20 mouse cellular contexts compared by ENCODE assay signal in genomic region chr10:59768369-59769079, GRCm38 (mm10).
A peak's percentile ranks its signal among the peaks of the same experiment; 100 is the strongest.
DNase-seq lines count a peak whose midpoint lies in the region; ATAC-seq and TF ChIP-seq lines count a peak whose summit lies in the region.
"Had no signal": no experiment of that assay in that cellular context is flagged by ENCODE, and none has a peak within 500 bp of the region (broad histone marks: within the 10 kb centered on the region; RNA-seq: fewer than 3 reads in every experiment).

No protein-coding gene starts in this region.

- TF ChIP-seq POLR2A in kidney, adult 2 months (IDR thresholded peaks at IDR 0.05; ENCODE audit: low read depth, low read length): no peak

- H3K27ac ChIP-seq in kidney, adult 2 months (ENCODE audit: insufficient read depth, low read depth, low read length): no peak overlapping the region
- H3K27ac ChIP-seq: embryonic facial prominence, embryonic 13.5 days; forebrain, embryonic 15.5 days; heart, embryonic 10.5 days; hindbrain, embryonic 15.5 days; kidney, postnatal 0 days; midbrain, embryonic 12.5 days; neural tube, embryonic 12.5 days had no signal

- no peak overlapping the region for H3K4me3 ChIP-seq in kidney, adult 2 months (ENCODE audit: insufficient read depth, low read depth, low read length)
- H3K4me3 ChIP-seq: embryonic facial prominence, embryonic 13.5 days; forebrain, embryonic 15.5 days; heart, embryonic 10.5 days; hindbrain, embryonic 15.5 days; midbrain, embryonic 12.5 days; neural tube, embryonic 12.5 days had no signal

- no peak for TF ChIP-seq CTCF in kidney, adult 2 months (conservative IDR thresholded peaks at IDR 0.05; ENCODE audit: insufficient read depth, insufficient read length, low read depth, low read length)

- no peaks in the 10 kb centered on the region for H3K27me3 ChIP-seq in kidney, adult 2 months (replicated peaks; ENCODE audit: control insufficient read depth, insufficient read depth, low read length)
- H3K27me3 ChIP-seq: embryonic facial prominence, embryonic 13.5 days; forebrain, embryonic 15.5 days; hindbrain, embryonic 15.5 days; midbrain, embryonic 12.5 days; neural tube, embryonic 12.5 days had no signal

- H3K4me1 ChIP-seq in kidney, adult 2 months (ENCODE audit: control insufficient read depth, insufficient read depth, low read length): peaks cover 10% of the 10 kb centered on the region; the same call in 1 of the 2 replicates
- H3K4me1 ChIP-seq: neural tube, embryonic 12.5 days had no signal

- peak; percentile 16 for DNase-seq in embryo, embryonic 10 days (ENCODE audit: low spot score)
- no peak for DNase-seq in embryo, embryonic 10.5 days (ENCODE audit: low spot score)
- peak; percentile 63 for DNase-seq in kidney, adult 2 months
- no peak for DNase-seq in kidney, postnatal 10 days
- DNase-seq in kidney, postnatal 25 days: peak; percentile 23 to 56
- peak; percentile 23 for DNase-seq in yolk sac, embryonic 10.5 days (ENCODE audit: low spot score)
- no peak for DNase-seq in lung, postnatal 10 days
- DNase-seq: adrenal gland, adult 2 months; cerebellum, adult 9-10 months; gastrocnemius, postnatal 25 days; lung, embryonic 14.5 days; right cerebral cortex, adult 18-20 months had no signal

- WGBS in kidney, adult 2 months: 37% methylated on average over 13 of the region's 13 CpGs

- no peak for ATAC-seq in cerebellum, adult (ENCODE audit: insufficient number of reproducible peaks, low FRiP score, low TSS enrichment)
- ATAC-seq: forebrain, embryonic 15.5 days had no signal

- no peaks in the 10 kb centered on the region for H3K36me3 ChIP-seq in kidney, adult 2 months (ENCODE audit: control insufficient read depth, insufficient read depth, low read length)
- H3K36me3 ChIP-seq: forebrain, embryonic 15.5 days; hindbrain, embryonic 15.5 days; midbrain, embryonic 12.5 days had no signal

Comparison
In these comparisons a context has a peak if more than half of its experiments do, and no peak if none do; other contexts are left out.
1. DNase-seq: peak in embryo, embryonic 10 days (single experiment), kidney, adult 2 months (single experiment), kidney, postnatal 25 days (2 of 2) and yolk sac, embryonic 10.5 days (single experiment); none in embryo, embryonic 10.5 days (single experiment), kidney, postnatal 10 days (single experiment) and lung, postnatal 10 days (single experiment).